Mouse (Mus musculus): ENCODE results near the gene Ptger4. TPM values are rescaled to one million over a fixed set of nuclear protein-coding genes. Genes with fewer than 3 reads are reported as not detected.
"Not testable (repeated sequence)": the region's sequence is repeated elsewhere in the genome, so short reads cannot be mapped to it uniquely, and the experiment has no call there.

Ptger4 gene
- polyA plus RNA-seq, 1 experiment: 18.7 TPM

DNA sequence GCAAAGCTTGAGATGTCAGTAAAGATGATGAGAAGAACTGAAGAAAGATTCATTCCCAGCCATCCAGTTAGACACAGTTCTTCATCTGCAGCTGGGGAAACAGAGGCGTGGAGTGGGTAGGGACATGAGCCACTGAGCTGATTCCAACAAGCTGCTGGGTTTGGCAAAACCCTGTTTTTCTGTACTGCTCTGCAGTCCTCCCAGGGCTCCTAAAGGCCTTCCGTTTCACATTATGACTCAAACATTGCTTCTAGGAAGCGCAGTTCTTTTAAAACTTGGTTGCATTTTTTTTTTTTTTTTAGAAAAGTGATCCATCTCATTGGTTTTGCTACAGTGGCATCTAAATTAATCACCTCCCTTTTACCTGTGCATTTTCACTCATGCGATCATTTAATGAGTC, 5.4 kb downstream of the Ptger4 start:
- peaks cover 12% of the 10 kb centered on the region for H3K36me3 ChIP-seq (ENCODE audit: control insufficient read depth, insufficient read depth, low read length)
- WGBS: 55% methylated on average over 4 of the region's 4 CpGs
- no peak for DNase-seq (ENCODE audit: low read depth in 1 of 2, low spot score in 2 of 2)
- no peak overlapping the region for H3K27ac ChIP-seq (ENCODE audit: insufficient read depth, low read length)
- H3K4me1 ChIP-seq (ENCODE audit: control insufficient read depth, insufficient read depth, insufficient read length): peaks cover 9% of the 10 kb centered on the region; the same call in 1 of the 2 replicates
- no peak overlapping the region for H3K4me3 ChIP-seq (ENCODE audit: extremely low read depth, insufficient read depth, insufficient read length)
- TF ChIP-seq CTCF (IDR thresholded peaks at IDR 0.05; ENCODE audit: extremely low read depth, insufficient read depth, insufficient read length, insufficient replicate concordance): no peak
- H3K27me3 ChIP-seq (ENCODE audit: control insufficient read depth, insufficient read depth, low read length): no peaks in the 10 kb centered on the region

DNA sequence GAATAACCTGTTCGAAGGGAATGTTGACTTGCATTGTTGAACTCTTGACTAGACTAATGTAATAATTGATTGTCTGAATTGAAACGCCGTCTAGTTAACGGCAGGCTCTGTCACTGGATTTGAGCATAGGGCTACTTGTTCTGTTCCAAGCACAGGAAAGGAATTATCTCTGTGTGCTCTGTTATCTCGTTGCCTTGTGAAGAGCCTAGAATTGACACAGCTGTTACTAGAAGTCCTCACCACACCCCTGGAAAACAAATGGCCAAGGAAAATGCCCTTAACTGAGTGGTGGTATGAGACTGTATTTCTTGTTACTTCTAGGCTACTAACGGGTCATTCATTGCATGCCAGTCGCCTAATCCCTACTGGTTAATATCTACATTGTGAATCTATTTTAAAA, 5.9 kb downstream of the Ptger4 start:
- no peaks in the 10 kb centered on the region for H3K27me3 ChIP-seq (ENCODE audit: control insufficient read depth, insufficient read depth, low read length)
- 70% methylated on average over 7 of the region's 7 CpGs for WGBS
- H3K36me3 ChIP-seq (ENCODE audit: control insufficient read depth, insufficient read depth, low read length): peaks cover 16% of the 10 kb centered on the region
- TF ChIP-seq CTCF (IDR thresholded peaks at IDR 0.05; ENCODE audit: extremely low read depth, insufficient read depth, insufficient read length, insufficient replicate concordance) (no peak), POLR2A (IDR thresholded peaks at IDR 0.05; ENCODE audit: low read depth, low read length) (no peak)
- H3K4me3 ChIP-seq (ENCODE audit: extremely low read depth, insufficient read depth, insufficient read length): no peak overlapping the region
- no peak overlapping the region for H3K27ac ChIP-seq (ENCODE audit: insufficient read depth, low read length)
- peaks cover 9% of the 10 kb centered on the region; the same call in 1 of the 2 replicates for H3K4me1 ChIP-seq (ENCODE audit: control insufficient read depth, insufficient read depth, insufficient read length)
- no peak for DNase-seq (ENCODE audit: low read depth in 1 of 2, low spot score in 2 of 2)

DNA sequence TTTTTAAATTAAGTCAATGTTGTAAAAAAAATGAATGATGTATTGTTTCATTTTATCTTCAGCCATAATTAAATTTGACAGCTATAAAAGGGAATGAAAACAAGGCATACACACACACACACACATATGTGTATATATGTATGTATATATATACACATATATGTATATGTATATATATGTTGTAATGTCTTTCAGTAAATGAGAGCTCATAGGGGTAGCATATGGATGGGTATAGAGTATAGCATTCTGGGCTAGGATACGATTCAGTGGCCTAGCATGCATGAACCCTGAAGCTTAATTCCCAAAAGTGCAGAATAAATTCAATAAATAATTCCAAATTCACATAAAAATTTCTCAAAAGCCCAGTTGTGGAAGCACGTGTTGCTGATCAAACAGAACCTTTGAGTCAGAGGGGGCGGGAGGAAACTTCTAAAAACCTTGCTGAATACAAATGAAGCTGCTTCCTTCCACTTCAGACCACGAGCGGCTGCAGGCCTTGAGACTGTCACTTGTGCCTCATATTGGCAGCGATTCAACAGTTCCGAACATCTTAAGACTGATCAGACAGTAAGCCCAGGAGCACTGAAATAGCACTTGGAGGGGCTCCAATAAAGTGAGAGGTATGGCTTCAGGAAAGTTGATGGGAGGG, 6.9 kb downstream of the Ptger4 start:
- H3K36me3 ChIP-seq (ENCODE audit: control insufficient read depth, insufficient read depth, low read length): peaks cover 20% of the 10 kb centered on the region
- DNase-seq (ENCODE audit: low read depth in 1 of 2, low spot score in 2 of 2): peak in 1 of 2 experiments; percentile 45

DNA sequence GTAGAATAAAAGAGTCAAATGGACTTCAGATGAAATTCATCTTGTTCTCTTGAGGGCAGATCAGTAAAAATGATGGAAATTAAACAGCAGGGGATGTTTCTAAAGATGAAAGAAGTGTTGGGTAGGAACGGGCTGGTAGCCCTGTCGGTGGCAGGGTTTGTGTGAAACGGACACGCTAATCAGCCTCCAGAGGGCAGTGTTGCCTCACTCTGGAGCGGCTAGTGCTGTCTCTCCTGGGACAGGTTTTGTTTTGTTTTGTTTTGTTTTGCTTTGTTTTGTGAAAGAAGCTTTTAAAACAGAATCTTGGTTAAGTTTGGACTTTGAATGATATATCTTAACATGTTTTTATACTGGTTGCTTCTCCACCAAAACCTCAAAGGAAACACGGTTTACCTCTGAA, 7.4 kb downstream of the Ptger4 start:
- TF ChIP-seq CTCF (IDR thresholded peaks at IDR 0.05; ENCODE audit: extremely low read depth, insufficient read depth, insufficient read length, insufficient replicate concordance) (peak; percentile 95), POLR2A (IDR thresholded peaks at IDR 0.05; ENCODE audit: low read depth, low read length) (no peak)
- peaks cover 21% of the 10 kb centered on the region for H3K36me3 ChIP-seq (ENCODE audit: control insufficient read depth, insufficient read depth, low read length)
- peaks cover 3% of the 10 kb centered on the region; the same call in 1 of the 2 replicates for H3K4me1 ChIP-seq (ENCODE audit: control insufficient read depth, insufficient read depth, insufficient read length)
- peak; percentile 69 to 77 for DNase-seq (ENCODE audit: low read depth in 1 of 2, low spot score in 2 of 2)
- H3K4me3 ChIP-seq (ENCODE audit: extremely low read depth, insufficient read depth, insufficient read length): no peak overlapping the region
- under 1% methylated on average over 6 of the region's 6 CpGs for WGBS
- H3K27me3 ChIP-seq (ENCODE audit: control insufficient read depth, insufficient read depth, low read length): no peaks in the 10 kb centered on the region
- H3K27ac ChIP-seq (ENCODE audit: insufficient read depth, low read length): no peak overlapping the region

More for the DNA sequence above, 6.9 kb downstream of the Ptger4 start:
- peaks cover 3% of the 10 kb centered on the region; the same call in 1 of the 2 replicates for H3K4me1 ChIP-seq (ENCODE audit: control insufficient read depth, insufficient read depth, insufficient read length)
- no peaks in the 10 kb centered on the region for H3K27me3 ChIP-seq (ENCODE audit: control insufficient read depth, insufficient read depth, low read length)
- WGBS: 9% methylated on average over 7 of the region's 7 CpGs
- TF ChIP-seq CTCF (IDR thresholded peaks at IDR 0.05; ENCODE audit: extremely low read depth, insufficient read depth, insufficient read length, insufficient replicate concordance): no peak
- no peak for TF ChIP-seq POLR2A (IDR thresholded peaks at IDR 0.05; ENCODE audit: low read depth, low read length)
- no peak overlapping the region for H3K27ac ChIP-seq (ENCODE audit: insufficient read depth, low read length)
- H3K4me3 ChIP-seq (ENCODE audit: extremely low read depth, insufficient read depth, insufficient read length): no peak overlapping the region

DNA sequence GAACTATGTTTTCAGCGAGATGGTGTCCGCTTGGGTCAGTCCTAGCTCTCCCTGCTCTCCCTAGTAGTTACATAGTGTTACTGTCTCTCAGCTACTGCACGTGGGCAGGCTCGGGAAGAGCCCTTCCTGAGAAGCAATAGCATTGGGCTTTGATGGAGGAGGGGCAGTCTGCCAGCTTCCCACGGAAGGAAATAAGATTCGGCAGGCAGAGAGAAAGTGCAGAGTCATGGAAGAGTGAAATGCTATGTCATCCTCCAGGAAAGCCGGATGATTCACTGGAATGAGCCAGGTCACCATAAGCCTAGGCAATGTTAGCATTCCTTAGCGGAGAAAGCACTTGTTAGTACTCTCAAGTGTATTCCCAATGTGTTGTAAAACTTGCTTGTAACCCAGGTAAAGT, 8.5 kb downstream of the Ptger4 start:
- no peak for DNase-seq (ENCODE audit: low read depth in 1 of 2, low spot score in 2 of 2)
- Histone ChIP-seq H3K4me3 (ENCODE audit: extremely low read depth, insufficient read depth, insufficient read length) (no peak overlapping the region), H3K27ac (ENCODE audit: insufficient read depth, low read length) (no peak overlapping the region), H3K4me1 (ENCODE audit: control insufficient read depth, insufficient read depth, insufficient read length) (peaks cover 3% of the 10 kb centered on the region; the same call in 1 of the 2 replicates), H3K27me3 (ENCODE audit: control insufficient read depth, insufficient read depth, low read length) (no peaks in the 10 kb centered on the region), H3K36me3 (ENCODE audit: control insufficient read depth, insufficient read depth, low read length) (peaks cover 21% of the 10 kb centered on the region)
- WGBS: 44% methylated on average over 8 of the region's 8 CpGs
- TF ChIP-seq CTCF (IDR thresholded peaks at IDR 0.05; ENCODE audit: extremely low read depth, insufficient read depth, insufficient read length, insufficient replicate concordance) (no peak), POLR2A (IDR thresholded peaks at IDR 0.05; ENCODE audit: low read depth, low read length) (no peak)

DNA sequence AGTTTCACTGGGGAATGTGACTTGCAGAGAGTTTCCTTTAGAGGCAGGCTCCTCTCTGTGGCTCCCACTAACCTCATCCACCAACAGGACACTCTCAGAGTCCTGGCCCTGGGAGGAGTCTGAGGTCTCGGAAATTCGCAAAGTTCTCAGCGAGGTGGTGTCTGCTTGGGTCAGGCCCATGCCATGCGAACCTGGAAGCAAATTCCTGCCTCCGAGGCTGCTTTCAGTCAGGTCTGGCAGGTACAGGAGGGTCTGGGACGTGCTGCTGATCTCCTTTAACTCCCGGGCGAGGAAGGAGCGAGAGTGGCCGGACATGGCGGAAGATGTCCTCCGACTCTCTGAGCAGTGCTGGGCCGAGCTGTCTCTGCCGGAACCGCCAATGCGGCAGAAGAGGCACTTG, 9.3 kb downstream of the Ptger4 start:
- no peak for DNase-seq (ENCODE audit: low read depth in 1 of 2, low spot score in 2 of 2)
- H3K36me3 ChIP-seq (ENCODE audit: control insufficient read depth, insufficient read depth, low read length): peaks cover 23% of the 10 kb centered on the region
- peaks cover under 1% of the 10 kb centered on the region; the same call in 1 of the 2 replicates for H3K4me1 ChIP-seq (ENCODE audit: control insufficient read depth, insufficient read depth, insufficient read length)
- TF ChIP-seq CTCF (IDR thresholded peaks at IDR 0.05; ENCODE audit: extremely low read depth, insufficient read depth, insufficient read length, insufficient replicate concordance) (no peak), POLR2A (IDR thresholded peaks at IDR 0.05; ENCODE audit: low read depth, low read length) (no peak)
- WGBS: 92% methylated on average over 16 of the region's 16 CpGs
- H3K27me3 ChIP-seq (ENCODE audit: control insufficient read depth, insufficient read depth, low read length): no peaks in the 10 kb centered on the region
- no peak overlapping the region for H3K27ac ChIP-seq (ENCODE audit: insufficient read depth, low read length)
- H3K4me3 ChIP-seq (ENCODE audit: extremely low read depth, insufficient read depth, insufficient read length): no peak overlapping the region

DNA sequence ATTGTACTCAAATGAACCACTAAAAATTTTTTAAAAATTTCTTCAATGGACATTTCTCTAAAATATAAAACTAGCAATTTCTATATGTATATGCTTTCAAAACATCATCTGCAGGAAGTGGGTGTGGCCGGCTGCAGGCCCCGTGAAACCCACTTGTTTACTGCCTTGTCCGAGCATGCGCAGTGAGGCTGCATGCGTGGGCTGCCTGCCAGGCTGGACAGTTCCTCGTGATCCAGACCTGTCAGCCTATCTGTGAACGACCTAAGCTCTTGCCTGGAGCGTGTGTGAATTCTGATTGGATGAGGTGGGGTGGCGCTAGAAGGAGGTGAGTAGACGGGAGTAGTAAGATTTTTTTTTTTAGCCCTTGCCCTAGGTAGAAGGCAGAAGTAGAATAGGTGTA, 13.2 kb downstream of the Ptger4 start:
- WGBS: 67% methylated on average over 10 of the region's 10 CpGs
- H3K4me3 ChIP-seq (ENCODE audit: extremely low read depth, insufficient read depth, insufficient read length); H3K4me1 ChIP-seq (ENCODE audit: control insufficient read depth, insufficient read depth, insufficient read length); H3K27me3 ChIP-seq (ENCODE audit: control insufficient read depth, insufficient read depth, low read length); DNase-seq (ENCODE audit: low read depth in 1 of 2, low spot score in 2 of 2); H3K27ac ChIP-seq (ENCODE audit: insufficient read depth, low read length): not testable (repeated sequence)
- H3K36me3 ChIP-seq (ENCODE audit: control insufficient read depth, insufficient read depth, low read length): peaks cover 23% of the 10 kb centered on the region

All from spleen, adult 2 months (tissue).